Mouse (Mus musculus): Measurements from ENCODE around the gene Marco. TPM values are rescaled to one million over a fixed set of nuclear protein-coding genes. Genes with fewer than 3 reads are reported as not detected.

The Marco gene
- polyA plus RNA-seq, 1 experiment from 2014 or later: 0.22 TPM

DNA sequence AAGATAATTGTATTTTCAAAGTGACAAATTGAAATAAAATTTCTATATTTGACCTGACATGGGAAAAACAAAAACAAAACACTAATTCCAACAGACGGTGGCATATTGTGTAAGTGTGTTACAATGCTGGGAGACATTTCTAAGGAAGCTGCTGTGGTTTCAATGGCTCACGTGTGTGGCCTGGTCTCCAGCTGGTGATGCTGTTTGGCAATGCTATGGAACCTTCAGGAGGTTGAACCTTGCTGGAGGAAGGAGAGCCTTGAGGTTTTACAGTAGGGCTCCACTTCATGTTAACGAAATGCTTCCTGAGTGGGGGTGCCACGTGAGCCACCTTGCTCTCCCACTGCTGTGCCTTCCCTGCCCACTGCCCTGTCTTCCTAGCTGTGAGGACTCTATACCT, 6.8 kb downstream of the Marco start:
- no peaks in the 10 kb centered on the region for H3K27me3 ChIP-seq
- no peak overlapping the region for H3K9ac ChIP-seq
- no peak overlapping the region for H3K27ac ChIP-seq
- no peak overlapping the region for H3K4me2 ChIP-seq (replicated peaks)
- no peak overlapping the region for H3K4me3 ChIP-seq
- H3K4me1 ChIP-seq: no peaks in the 10 kb centered on the region
- H3K9me3 ChIP-seq: no peaks in the 10 kb centered on the region
- no peaks in the 10 kb centered on the region for H3K36me3 ChIP-seq
- ATAC-seq (ENCODE audit: low FRiP score, low read depth): no peak
- 62% methylated on average over 4 of the region's 4 CpGs for WGBS

DNA sequence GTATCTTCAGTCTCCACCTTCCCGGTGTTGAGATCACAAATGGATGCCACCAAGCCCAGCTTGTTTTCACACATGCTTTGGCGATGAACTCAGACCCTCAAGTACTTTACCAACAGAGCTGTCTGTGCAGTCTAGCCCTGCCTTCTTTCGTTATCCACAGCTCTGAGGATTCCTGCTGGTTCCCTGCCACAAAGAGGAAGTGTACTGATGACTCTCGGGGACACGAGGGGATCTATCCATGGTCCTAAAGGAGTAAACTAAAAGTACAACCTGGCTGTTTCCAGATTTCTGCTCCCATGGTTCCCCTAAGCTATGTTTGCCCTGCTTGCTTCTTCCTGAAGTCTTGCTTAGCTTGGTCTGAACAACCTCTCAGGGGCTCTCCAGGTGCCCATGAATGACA, 23.9 kb downstream of the Marco start:
- Histone ChIP-seq H3K27ac (no peak overlapping the region), H3K4me2 (replicated peaks) (no peak overlapping the region), H3K36me3 (no peaks in the 10 kb centered on the region), H3K4me1 (no peaks in the 10 kb centered on the region), H3K9ac (no peak overlapping the region), H3K27me3 (no peaks in the 10 kb centered on the region), H3K4me3 (no peak overlapping the region), H3K9me3 (no peaks in the 10 kb centered on the region)
- no peak for ATAC-seq (ENCODE audit: low FRiP score, low read depth)
- WGBS: 17% methylated on average over 5 of the region's 5 CpGs

DNA sequence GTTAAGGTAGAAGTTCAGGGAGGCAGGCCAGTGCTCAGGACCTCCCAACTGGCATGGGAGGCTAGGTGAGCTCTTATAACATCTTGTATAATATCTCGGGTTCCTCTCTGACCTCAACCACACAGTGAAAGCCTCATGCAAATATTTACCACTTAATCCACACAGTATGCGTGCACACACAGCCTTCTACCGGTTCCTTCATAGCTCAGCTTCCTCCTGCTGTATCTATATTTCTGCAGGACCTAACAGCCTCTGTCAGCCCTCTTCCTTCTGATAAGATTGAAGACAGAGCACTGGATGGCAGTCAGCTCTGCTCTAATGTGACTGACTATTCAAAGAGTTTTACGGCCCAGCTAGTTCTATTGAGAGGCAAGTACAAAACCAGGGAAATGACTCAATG, 30.0 kb downstream of the Marco start:
- no peak overlapping the region for H3K4me2 ChIP-seq (replicated peaks)
- no peaks in the 10 kb centered on the region for H3K36me3 ChIP-seq
- H3K27ac ChIP-seq: no peak overlapping the region
- ATAC-seq (ENCODE audit: low FRiP score, low read depth): no peak
- no peak overlapping the region for H3K9ac ChIP-seq
- no peaks in the 10 kb centered on the region for H3K9me3 ChIP-seq
- no peaks in the 10 kb centered on the region for H3K4me1 ChIP-seq
- no peak overlapping the region for H3K4me3 ChIP-seq
- 73% methylated on average over 4 of the region's 4 CpGs for WGBS
- H3K27me3 ChIP-seq: no peaks in the 10 kb centered on the region

DNA sequence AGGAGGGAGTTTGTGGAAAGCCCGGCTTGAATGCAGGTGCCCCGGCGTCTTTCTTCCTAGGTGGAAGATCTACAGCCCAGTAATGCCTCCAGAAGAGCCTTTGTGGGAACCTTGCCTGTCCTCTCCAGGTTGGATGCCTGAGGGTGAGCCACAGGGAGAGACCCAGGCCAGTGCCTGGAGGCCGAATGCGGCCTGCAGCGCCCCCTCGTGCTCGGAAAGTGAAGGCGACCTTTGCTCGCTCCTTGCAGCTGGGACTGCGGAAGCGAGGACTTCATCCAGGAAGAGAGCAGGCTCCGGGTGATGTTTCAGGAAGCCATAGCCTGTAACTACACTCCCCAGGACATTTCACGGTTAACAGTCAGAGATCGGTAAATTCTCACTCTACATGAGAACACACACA, 35.9 kb downstream of the Marco start:
- Histone ChIP-seq H3K4me2 (replicated peaks) (no peak overlapping the region), H3K27ac (no peak overlapping the region), H3K9me3 (no peaks in the 10 kb centered on the region), H3K36me3 (no peaks in the 10 kb centered on the region), H3K9ac (no peak overlapping the region), H3K4me3 (no peak overlapping the region), H3K4me1 (peaks cover 7% of the 10 kb centered on the region; the same call in 1 of the 2 replicates), H3K27me3 (no peaks in the 10 kb centered on the region)
- WGBS: 18% methylated on average over 15 of the region's 15 CpGs
- ATAC-seq (ENCODE audit: low FRiP score, low read depth): no peak

DNA sequence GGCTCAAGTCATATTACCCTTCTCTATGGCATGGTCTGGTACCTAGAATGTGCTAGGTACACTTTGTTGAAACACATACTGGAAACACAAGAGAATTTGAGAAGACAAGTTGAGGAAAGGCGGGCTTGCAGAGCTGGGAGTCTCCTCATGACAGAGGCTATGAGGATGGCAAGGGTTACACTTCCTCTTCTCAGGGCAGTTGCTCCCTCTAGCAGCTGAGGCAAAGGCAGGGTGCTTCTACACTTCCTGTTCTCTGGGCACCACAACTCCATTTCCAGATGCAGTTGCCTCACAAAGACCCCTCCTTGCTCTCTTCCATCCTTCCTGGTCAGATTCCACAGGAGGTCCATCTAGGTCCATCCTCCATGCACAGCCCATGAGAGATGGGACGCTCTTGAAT, 37.5 kb downstream of the Marco start:
- Histone ChIP-seq H3K9ac (no peak overlapping the region), H3K9me3 (no peaks in the 10 kb centered on the region), H3K36me3 (no peaks in the 10 kb centered on the region), H3K4me3 (no peak overlapping the region), H3K4me2 (replicated peaks) (no peak overlapping the region), H3K27ac (no peak overlapping the region), H3K4me1 (peaks cover 7% of the 10 kb centered on the region; the same call in 1 of the 2 replicates), H3K27me3 (no peaks in the 10 kb centered on the region)
- 87% methylated on average over 2 of the region's 2 CpGs for WGBS
- ATAC-seq (ENCODE audit: low FRiP score, low read depth): no peak

DNA sequence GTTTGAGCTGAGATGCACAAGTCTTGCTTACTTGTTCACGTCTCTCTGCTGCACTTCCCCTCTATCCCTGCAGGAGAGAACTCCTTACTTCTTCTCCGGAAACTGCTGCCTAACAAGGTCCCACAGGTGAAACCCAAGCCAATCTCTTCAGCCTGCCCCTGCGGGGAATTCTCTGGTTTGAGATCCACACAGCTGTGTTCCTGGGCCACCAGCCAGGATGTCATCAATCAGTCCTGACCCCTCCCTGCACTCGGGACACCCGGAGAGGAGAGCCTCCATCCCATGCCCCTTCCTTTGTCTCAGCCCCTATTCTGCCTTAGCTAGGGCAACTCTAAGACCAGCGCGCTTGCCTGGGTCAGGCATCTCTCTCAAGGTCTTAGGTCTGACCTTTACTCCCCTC, 38.1 kb downstream of the Marco start:
- 25% methylated on average over 7 of the region's 7 CpGs for WGBS
- Histone ChIP-seq H3K27ac (no peak overlapping the region), H3K9ac (no peak overlapping the region), H3K4me3 (no peak overlapping the region), H3K4me2 (replicated peaks) (no peak overlapping the region), H3K36me3 (no peaks in the 10 kb centered on the region), H3K9me3 (no peaks in the 10 kb centered on the region), H3K4me1 (peaks cover 7% of the 10 kb centered on the region; the same call in 1 of the 2 replicates), H3K27me3 (no peaks in the 10 kb centered on the region)
- ATAC-seq (ENCODE audit: low FRiP score, low read depth): peak; percentile 30; the same call in 1 of the 2 replicates

DNA sequence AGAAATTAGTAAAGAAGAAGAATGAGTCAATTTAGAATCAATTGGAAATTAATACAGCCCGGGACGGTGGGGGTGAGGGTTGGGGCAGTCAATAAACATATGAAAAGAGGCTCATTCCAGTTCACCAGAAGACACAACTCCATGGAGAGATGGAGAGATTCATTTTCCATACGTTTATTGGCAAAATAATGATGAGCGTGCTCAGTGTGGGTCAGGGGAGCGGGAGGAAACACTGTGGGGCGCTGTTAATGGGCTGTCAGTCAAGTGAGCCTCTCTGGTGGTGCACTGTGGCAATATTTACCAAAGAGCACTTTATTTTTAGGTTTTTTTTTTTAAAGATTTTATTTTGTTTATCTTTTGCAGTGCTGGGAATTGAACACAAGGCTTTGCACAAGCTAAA, 45.8 kb downstream of the Marco start:
- 74% methylated on average over 6 of the region's 6 CpGs for WGBS

DNA sequence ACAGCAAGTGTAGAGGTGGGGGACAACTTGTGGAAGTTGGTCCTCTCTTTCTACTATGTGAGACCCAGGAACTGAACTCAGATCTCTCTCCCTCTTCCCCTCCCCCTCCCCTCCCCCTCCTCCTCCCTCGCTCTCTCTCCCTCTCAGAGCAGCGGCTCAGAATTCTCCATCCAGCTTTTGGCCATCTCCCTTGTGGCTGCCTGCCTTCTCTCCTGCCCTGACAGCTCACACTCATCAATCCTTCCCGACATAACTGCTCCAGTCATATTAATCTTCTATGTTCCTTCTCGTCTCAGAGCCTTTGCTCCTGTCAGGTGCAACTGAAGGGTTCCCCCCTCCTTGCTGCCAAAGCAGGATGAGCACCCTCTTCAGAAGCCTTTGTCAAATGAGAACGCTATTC, 46.3 kb downstream of the Marco start:
- Histone ChIP-seq H3K9ac (no peak overlapping the region), H3K27ac (no peak overlapping the region), H3K36me3 (no peaks in the 10 kb centered on the region), H3K27me3 (no peaks in the 10 kb centered on the region), H3K4me1 (no peaks in the 10 kb centered on the region), H3K4me2 (replicated peaks) (no peak overlapping the region), H3K4me3 (no peak overlapping the region), H3K9me3 (no peaks in the 10 kb centered on the region)
- 42% methylated on average over 4 of the region's 5 CpGs for WGBS
- ATAC-seq (ENCODE audit: low FRiP score, low read depth): no peak

More for the DNA sequence above, 45.8 kb downstream of the Marco start:
- H3K4me1 ChIP-seq: no peaks in the 10 kb centered on the region
- no peak for ATAC-seq (ENCODE audit: low FRiP score, low read depth)
- no peak overlapping the region for H3K27ac ChIP-seq
- H3K4me2 ChIP-seq (replicated peaks): no peak overlapping the region
- H3K27me3 ChIP-seq: no peaks in the 10 kb centered on the region
- H3K9me3 ChIP-seq: no peaks in the 10 kb centered on the region
- no peak overlapping the region for H3K4me3 ChIP-seq
- no peaks in the 10 kb centered on the region for H3K36me3 ChIP-seq
- no peak overlapping the region for H3K9ac ChIP-seq

DNA sequence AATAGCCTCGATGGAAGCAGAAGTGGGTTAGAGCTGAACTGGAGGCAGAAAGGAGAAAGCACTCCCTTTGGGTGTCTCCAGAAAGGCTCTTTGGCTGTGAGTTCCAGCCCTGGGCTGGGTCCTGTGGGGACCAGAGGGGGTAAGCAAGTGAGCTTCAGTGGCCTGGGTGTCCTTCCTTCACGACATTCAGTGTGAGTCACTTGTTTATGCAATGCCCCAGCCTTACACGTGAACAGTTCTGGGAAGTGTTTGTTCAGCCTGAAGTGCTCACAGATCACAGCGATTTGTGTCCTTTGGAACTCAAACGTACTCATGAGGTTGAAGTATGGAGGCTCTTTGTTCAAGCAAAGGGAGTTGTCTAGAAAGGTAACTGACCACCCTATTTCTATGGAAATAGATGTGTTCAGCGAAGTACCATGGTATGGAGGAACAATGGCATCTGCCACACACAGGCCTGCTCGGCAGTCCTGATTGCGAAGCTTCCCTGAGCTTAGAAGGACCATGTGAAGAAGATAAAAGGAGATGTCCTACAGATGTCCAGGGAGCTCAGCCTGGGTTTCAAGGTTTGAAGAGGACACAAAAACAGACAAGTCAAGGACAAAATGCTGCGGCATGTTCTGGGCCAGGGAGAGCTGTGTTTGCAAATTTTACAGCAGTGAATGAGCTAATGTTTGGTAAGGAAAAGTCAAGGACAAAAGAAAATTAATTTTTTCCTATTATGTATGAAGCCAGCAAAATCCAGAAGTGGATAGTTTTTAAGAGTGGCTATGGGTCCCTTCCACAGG, 53.1 kb downstream of the Marco start:
- Histone ChIP-seq H3K9ac (no peak overlapping the region), H3K4me2 (replicated peaks) (no peak overlapping the region), H3K27me3 (no peaks in the 10 kb centered on the region), H3K27ac (no peak overlapping the region), H3K4me1 (no peaks in the 10 kb centered on the region), H3K36me3 (no peaks in the 10 kb centered on the region), H3K4me3 (no peak overlapping the region), H3K9me3 (no peaks in the 10 kb centered on the region)
- no peak for ATAC-seq (ENCODE audit: low FRiP score, low read depth)
- WGBS: 84% methylated on average over 9 of the region's 9 CpGs

DNA sequence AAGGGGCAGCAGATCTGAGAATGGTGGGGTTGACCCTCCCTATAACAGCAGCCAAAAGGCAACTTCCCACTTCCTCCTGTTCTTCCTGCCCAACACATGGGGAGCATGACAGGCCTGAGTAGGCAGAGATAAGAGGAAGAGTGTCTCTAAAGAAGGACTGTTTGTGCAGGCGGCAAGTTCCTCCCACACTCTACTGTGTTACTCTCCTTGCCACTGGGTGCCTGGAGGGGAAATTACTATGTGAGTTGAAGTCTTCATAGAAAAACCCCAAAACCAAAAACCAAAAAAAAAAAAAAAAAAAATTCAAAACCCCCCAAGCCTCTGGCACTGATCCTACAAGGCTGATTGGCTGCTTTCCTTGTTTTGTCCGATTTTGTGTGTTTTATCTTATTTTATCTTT, 55.2 kb downstream of the Marco start:
- Histone ChIP-seq H3K36me3 (no peaks in the 10 kb centered on the region), H3K27ac (no peak overlapping the region), H3K4me1 (no peaks in the 10 kb centered on the region), H3K4me2 (replicated peaks) (no peak overlapping the region), H3K9ac (no peak overlapping the region), H3K4me3 (no peak overlapping the region), H3K27me3 (no peaks in the 10 kb centered on the region), H3K9me3 (no peaks in the 10 kb centered on the region)
- WGBS: 78% methylated on average over 2 of the region's 2 CpGs
- no peak for ATAC-seq (ENCODE audit: low FRiP score, low read depth)

DNA sequence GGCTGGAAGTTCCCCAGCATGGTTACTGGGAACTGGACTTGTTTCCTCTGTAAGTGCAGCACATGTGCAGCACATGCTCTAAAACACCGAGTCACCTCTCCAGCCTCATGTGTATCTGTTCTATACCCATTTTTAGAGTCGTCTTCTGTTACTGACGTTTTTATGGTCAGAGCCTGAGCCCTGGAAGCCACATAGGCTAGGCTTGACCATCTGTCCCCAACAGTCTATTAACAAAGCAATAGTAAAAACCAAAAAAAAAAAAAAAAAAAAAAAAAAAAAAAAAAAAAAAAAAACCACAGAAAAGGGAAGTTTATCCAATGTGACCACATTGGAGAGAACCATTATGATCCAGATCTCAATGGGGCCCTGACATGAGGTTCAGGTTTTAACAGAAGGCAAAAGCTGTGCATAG, 61.6 kb downstream of the Marco start:
- no peak overlapping the region for H3K9ac ChIP-seq
- H3K36me3 ChIP-seq: no peaks in the 10 kb centered on the region
- no peak for ATAC-seq (ENCODE audit: low FRiP score, low read depth)
- H3K27ac ChIP-seq: no peak overlapping the region
- no peak overlapping the region for H3K4me3 ChIP-seq
- WGBS: 27% methylated on average over 3 of the region's 3 CpGs
- H3K4me2 ChIP-seq (replicated peaks): no peak overlapping the region
- H3K4me1 ChIP-seq: no peaks in the 10 kb centered on the region
- H3K9me3 ChIP-seq: no peaks in the 10 kb centered on the region
- H3K27me3 ChIP-seq: no peaks in the 10 kb centered on the region

DNA sequence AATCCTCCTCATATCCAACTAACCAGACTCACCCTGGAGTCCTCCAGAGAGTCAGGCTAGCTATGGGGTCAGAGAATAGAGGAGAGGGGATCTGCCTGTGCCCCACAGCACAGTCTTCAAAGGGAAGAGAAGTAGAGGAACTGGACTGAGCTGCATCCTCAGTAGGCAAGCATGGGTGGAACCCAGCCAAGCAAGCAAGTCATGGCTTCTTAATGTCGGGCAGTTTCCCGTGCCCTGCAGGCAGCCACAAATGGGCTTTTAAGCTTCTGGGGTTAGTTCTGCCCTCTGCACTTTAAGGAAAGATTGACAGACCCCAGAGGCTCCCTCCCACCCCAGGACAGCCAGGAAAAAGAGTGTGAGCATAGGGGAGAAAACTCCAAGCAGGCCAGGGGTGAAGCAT, 63.2 kb downstream of the Marco start:
- no peak for ATAC-seq (ENCODE audit: low FRiP score, low read depth)
- Histone ChIP-seq H3K4me1 (0 out of 2 replicates have a peak, but pooled peaks cover 5% of the 10 kb centered on the region), H3K27me3 (no peaks in the 10 kb centered on the region), H3K36me3 (no peaks in the 10 kb centered on the region), H3K27ac (no peak overlapping the region), H3K4me2 (replicated peaks) (no peak overlapping the region), H3K4me3 (no peak overlapping the region), H3K9me3 (no peaks in the 10 kb centered on the region), H3K9ac (no peak overlapping the region)
- WGBS: 42% methylated on average over 2 of the region's 2 CpGs

DNA sequence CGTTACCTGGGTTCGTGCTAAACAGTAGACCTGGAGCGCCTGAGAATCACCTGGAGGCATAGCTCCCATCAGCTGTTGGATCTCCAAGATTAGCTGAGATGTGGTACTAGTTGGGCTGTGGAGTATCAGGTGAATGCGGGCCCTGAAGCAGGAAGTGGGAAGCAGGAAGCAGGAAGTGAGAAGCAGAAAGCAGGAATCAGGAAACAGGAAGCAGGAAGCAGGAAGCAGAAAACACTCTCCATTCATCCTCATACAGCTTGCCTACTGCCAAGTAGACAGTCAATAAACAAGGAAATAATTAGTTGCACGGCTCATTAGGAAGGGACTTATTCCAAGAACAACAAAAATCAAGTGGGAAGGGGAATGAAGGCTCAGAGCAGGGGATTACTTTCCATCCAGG, 69.2 kb downstream of the Marco start:
- H3K4me3 ChIP-seq: no peak overlapping the region
- H3K36me3 ChIP-seq: no peaks in the 10 kb centered on the region
- H3K27ac ChIP-seq: no peak overlapping the region
- 87% methylated on average over 5 of the region's 5 CpGs for WGBS
- ATAC-seq (ENCODE audit: low FRiP score, low read depth): no peak
- no peak overlapping the region for H3K9ac ChIP-seq
- 0 out of 2 replicates have a peak, but pooled peaks cover 5% of the 10 kb centered on the region for H3K4me1 ChIP-seq
- no peaks in the 10 kb centered on the region for H3K27me3 ChIP-seq
- no peaks in the 10 kb centered on the region for H3K9me3 ChIP-seq
- no peak overlapping the region for H3K4me2 ChIP-seq (replicated peaks)

Data from limb, embryonic 13.5 days (tissue).